Mouse (Mus musculus): Measurements from ENCODE around the gene Raver2.

- no peak for TF ChIP-seq CTCF (IDR thresholded peaks at IDR 0.05; ENCODE audit: low read depth)
- no peak for TF ChIP-seq EP300 (IDR thresholded peaks at IDR 0.05; ENCODE audit: low read depth)
Observed at GRCm38 (mm10) chr4:101172738-101173137, 104.0 kb downstream of the Raver2 start.

All from liver, embryonic 14.5 days (tissue).